Comparison of ENCODE assay signal across 11 mouse cellular contexts in genomic region chr11:61341971-61342370, GRCm38 (mm10). TPM values are rescaled to one million over a fixed set of nuclear protein-coding genes. Genes with fewer than 3 reads are reported as not detected.
A peak's percentile ranks its signal among the peaks of the same experiment; 100 is the strongest.
DNase-seq lines count a peak whose midpoint lies in the region; ATAC-seq lines count a peak whose summit lies in the region.
"Had no signal": no experiment of that assay in that cellular context is flagged by ENCODE, and none has a peak within 500 bp of the region (broad histone marks: within the 10 kb centered on the region; RNA-seq: fewer than 3 reads in every experiment).

No protein-coding gene starts in this region.

- peak overlapping the region; percentile 83 for H3K4me2 ChIP-seq in heart, embryonic 11.5 days
- peak overlapping the region; percentile 74 for H3K4me2 ChIP-seq in hindbrain, embryonic 16.5 days (ENCODE audit: low read length)
- H3K4me2 ChIP-seq in midbrain, embryonic 13.5 days (replicated peaks) = peak overlapping the region; percentile 66

- peaks cover 29% of the 10 kb centered on the region for H3K27me3 ChIP-seq in heart, embryonic 11.5 days (ENCODE audit: control insufficient read depth, insufficient read depth, low read length)
- peaks cover 4% of the 10 kb centered on the region for H3K27me3 ChIP-seq in hindbrain, embryonic 16.5 days (replicated peaks; ENCODE audit: control insufficient read depth, insufficient read depth, low read length)
- peaks cover 52% of the 10 kb centered on the region for H3K27me3 ChIP-seq in midbrain, embryonic 13.5 days

- no peaks in the 10 kb centered on the region for H3K4me1 ChIP-seq in heart, embryonic 11.5 days (ENCODE audit: control insufficient read depth, insufficient read depth, low read length)
- H3K4me1 ChIP-seq in brown adipose tissue, adult 24 weeks (ENCODE audit: control insufficient read depth, insufficient read depth, insufficient read length, low read length) = no peaks in the 10 kb centered on the region
- H3K4me1 ChIP-seq in hindbrain, embryonic 16.5 days (ENCODE audit: control insufficient read depth, insufficient read depth, low read depth, low read length) = peaks cover 5% of the 10 kb centered on the region
- H3K4me1 ChIP-seq in midbrain, embryonic 13.5 days (replicated peaks) = peaks cover 11% of the 10 kb centered on the region

- peak overlapping the region; percentile 44 for H3K4me3 ChIP-seq in heart, embryonic 11.5 days (ENCODE audit: low read depth, low read length)
- H3K4me3 ChIP-seq in brown adipose tissue, adult 24 weeks (ENCODE audit: insufficient read depth, low read depth, low read length) = 0 out of 2 replicates have a peak overlapping the region, but pooled peaks have one; percentile 31
- H3K4me3 ChIP-seq in hindbrain, embryonic 16.5 days (ENCODE audit: low read length) = peak overlapping the region; percentile 43
- H3K4me3 ChIP-seq in midbrain, embryonic 13.5 days (replicated peaks) = peak overlapping the region; percentile 39; the same call in 1 of the 2 replicates

- H3K9ac ChIP-seq in heart, embryonic 11.5 days (ENCODE audit: low read depth, low read length) = no peak overlapping the region
- no peak overlapping the region for H3K9ac ChIP-seq in hindbrain, embryonic 16.5 days (ENCODE audit: low read depth, low read length)
- no peak overlapping the region for H3K9ac ChIP-seq in midbrain, embryonic 13.5 days (replicated peaks)

- ATAC-seq in heart, embryonic 11.5 days (replicated peaks; ENCODE audit: insufficient number of reproducible peaks, low FRiP score, low TSS enrichment) = no peak
- ATAC-seq in hindbrain, embryonic 16.5 days = no peak
- ATAC-seq in midbrain, embryonic 13.5 days = no peak

- H3K36me3 ChIP-seq in heart, embryonic 11.5 days (ENCODE audit: control insufficient read depth, insufficient read depth, low read length) = no peaks in the 10 kb centered on the region
- H3K36me3 ChIP-seq in hindbrain, embryonic 16.5 days (ENCODE audit: control insufficient read depth, insufficient read depth, low read length) = no peaks in the 10 kb centered on the region
- H3K36me3 ChIP-seq in midbrain, embryonic 13.5 days = no peaks in the 10 kb centered on the region

- no peak overlapping the region for H3K27ac ChIP-seq in heart, embryonic 11.5 days (ENCODE audit: low read depth, low read length)
- no peak overlapping the region for H3K27ac ChIP-seq in brown adipose tissue, adult 24 weeks (replicated peaks; ENCODE audit: low read depth, low read length)
- H3K27ac ChIP-seq in hindbrain, embryonic 16.5 days (ENCODE audit: low read depth, low read length) = no peak overlapping the region
- no peak overlapping the region for H3K27ac ChIP-seq in midbrain, embryonic 13.5 days

- no peak for DNase-seq in heart, adult 9 months (ENCODE audit: low spot score in 2 of 2)
- no peak for DNase-seq in spleen, postnatal 14 days (ENCODE audit: low spot score in 2 of 2)
- no peak for DNase-seq in urinary bladder, postnatal 25 days (ENCODE audit: low spot score)
- no peak for DNase-seq in frontal cortex, postnatal 36 days (ENCODE audit: low spot score in 2 of 2)
- DNase-seq: adrenal gland, adult 8-10 months; layer of hippocampus, adult 9-11 months had no signal

- H3K9me3 ChIP-seq in heart, embryonic 11.5 days (replicated peaks; ENCODE audit: control insufficient read depth, low read length) = no peaks in the 10 kb centered on the region
- no peaks in the 10 kb centered on the region for H3K9me3 ChIP-seq in hindbrain, embryonic 16.5 days (ENCODE audit: control insufficient read depth, low read length)
- H3K9me3 ChIP-seq in midbrain, embryonic 13.5 days = no peaks in the 10 kb centered on the region

- 19% methylated on average over 10 of the region's 10 CpGs for WGBS in heart, embryonic 11.5 days (ENCODE audit: insufficient replicate concordance)
- WGBS in hindbrain, embryonic 16.5 days = 18% methylated on average over 10 of the region's 10 CpGs
- WGBS in midbrain, embryonic 13.5 days = 11% methylated on average over 10 of the region's 10 CpGs

RNA-seq across cellular contexts. Expression of gene Slc47a2, which starts 0.7 kb away (rescaled TPM):
- polyA plus RNA-seq in heart, embryonic 11.5 days (2014; fragmentation: Nextera tagmentation; extraction: Ambion mirVana) = 0.19 TPM in 1 of 2 replicates, not detected in the other
- polyA plus RNA-seq in brown adipose tissue, adult 24 weeks (2012; ENCODE audit: insufficient read depth, insufficient read length, missing spikeins) = not detected in 2 replicates
- 0.06 TPM in 1 of 2 replicates, not detected in the other for polyA plus RNA-seq in hindbrain, embryonic 16.5 days (2015; fragmentation: Nextera tagmentation; extraction: Ambion mirVana)
- polyA plus RNA-seq in midbrain, embryonic 13.5 days (2015; fragmentation: Nextera tagmentation; extraction: Ambion mirVana) = not detected in 2 replicates
- polyA plus RNA-seq: C2C12 had no signal

RNA-seq across cellular contexts. Expression of gene Slc47a1, which starts 36.2 kb away (rescaled TPM):
- polyA plus RNA-seq in heart, embryonic 11.5 days (2014; fragmentation: Nextera tagmentation; extraction: Ambion mirVana) = 20.2 and 23.7 TPM in 2 replicates
- 1.1 and 1.7 TPM in 2 replicates for polyA plus RNA-seq in brown adipose tissue, adult 24 weeks (2012; ENCODE audit: insufficient read depth, insufficient read length, missing spikeins)
- polyA plus RNA-seq in hindbrain, embryonic 16.5 days (2015; fragmentation: Nextera tagmentation; extraction: Ambion mirVana) = 0.69 and 1.0 TPM in 2 replicates
- polyA plus RNA-seq in midbrain, embryonic 13.5 days (2015; fragmentation: Nextera tagmentation; extraction: Ambion mirVana) = 0.08 TPM in 1 of 2 replicates, not detected in the other
